Mouse (Mus musculus) myocyte (in vitro differentiated cells): ENCODE measurements around the gene Rnf126.

Experiments
- CEBPB ChIP-seq: IDR thresholded peaks from 2 replicates; pipeline ENCODE4 v1.6.1; 2011; ENCODE audit warnings: mild to moderate bottlenecking, moderate library complexity; ENCODE audit not compliant: poor library complexity, insufficient read depth, severe bottlenecking
- E2F4 ChIP-seq: IDR thresholded peaks from one replicate; pipeline ENCODE4 v1.6.1; 2011; ENCODE audit warnings: mild to moderate bottlenecking, control low read depth, moderate library complexity; ENCODE audit not compliant: insufficient read depth
- MAX ChIP-seq: IDR thresholded peaks from one replicate; pipeline ENCODE4 v1.6.1; 2011; ENCODE audit warnings: low read depth, mild to moderate bottlenecking, control low read depth
- MYOD1 ChIP-seq, 3 experiments: IDR thresholded peaks; one replicate each; pipeline ENCODE4 v1.6.1; 2011; ENCODE audit warnings: control low read depth in 2 of 3, low read depth in 2 of 3, mild to moderate bottlenecking in 2 of 3, moderate library complexity in 1 of 3; ENCODE audit not compliant: insufficient read length in 2 of 3, control insufficient read depth in 1 of 3
- POLR2A ChIP-seq: IDR thresholded peaks from one replicate; pipeline ENCODE4 v1.6.1; 2011; ENCODE audit warnings: low read depth, mild to moderate bottlenecking, control low read depth, moderate library complexity; ENCODE audit not compliant: insufficient read length
- POLR2AphosphoS2 ChIP-seq: IDR thresholded peaks from one replicate; pipeline ENCODE4 v1.6.1; 2011; ENCODE audit warnings: low read depth, control low read depth; ENCODE audit not compliant: insufficient read length
- REST ChIP-seq: IDR thresholded peaks from one replicate; pipeline ENCODE4 v1.6.1; 2011; ENCODE audit warnings: mild to moderate bottlenecking, control low read depth, moderate library complexity; ENCODE audit not compliant: insufficient read depth, insufficient read length
- TCF3 ChIP-seq: IDR thresholded peaks from one replicate; pipeline ENCODE4 v1.6.1; 2011; ENCODE audit warnings: low read depth, control low read depth; ENCODE audit not compliant: insufficient read length
- USF1 ChIP-seq: IDR thresholded peaks from one replicate; pipeline ENCODE4 v1.6.1; 2011; ENCODE audit warnings: low read depth, mild to moderate bottlenecking, control low read depth, moderate library complexity

DNA sequence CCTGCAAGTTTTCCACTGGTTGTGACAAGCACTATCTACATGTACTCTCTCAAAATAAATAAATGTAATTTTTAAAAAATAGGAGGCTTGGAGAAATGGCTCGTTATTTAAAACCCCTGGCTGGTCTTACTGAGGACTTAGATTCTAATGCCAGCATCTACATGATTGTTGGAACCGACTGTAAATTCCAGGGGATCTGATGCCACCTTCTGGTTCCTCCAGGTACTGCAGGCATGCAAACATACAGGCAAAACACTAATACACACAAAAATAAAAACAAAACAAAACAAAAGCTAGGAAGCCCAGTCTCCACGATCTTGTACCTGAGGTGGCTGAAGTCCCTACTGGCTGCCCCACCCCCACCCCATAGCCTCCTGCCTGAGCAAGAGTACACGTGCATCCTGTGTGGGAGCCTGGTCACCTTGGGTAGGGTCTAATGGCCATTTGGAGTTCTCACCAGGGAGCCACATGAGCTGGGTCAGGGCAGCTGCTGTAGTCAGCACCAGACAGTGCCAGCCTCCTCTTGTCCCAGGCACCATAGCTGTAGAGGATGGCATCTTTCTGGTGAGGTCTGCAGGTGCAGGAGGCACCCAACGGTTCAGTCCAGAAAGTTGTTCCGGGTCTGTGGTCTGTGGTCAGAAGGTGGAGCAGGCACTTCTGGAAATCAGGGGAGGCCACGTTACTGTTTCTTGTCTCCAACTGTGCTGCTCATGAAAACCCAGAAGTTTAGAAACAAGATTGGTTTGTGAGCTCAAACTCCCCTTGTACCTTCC lies 21.8 kb upstream of the Rnf126 start:
- TF ChIP-seq MYOD1 (IDR thresholded peaks at IDR 0.05; ENCODE audit: control insufficient read depth in 1 of 3, insufficient read length in 2 of 3, low read depth in 2 of 3) (no peak), POLR2A (no peak), E2F4 (no peak), REST (no peak), MAX (no peak), POLR2AphosphoS2 (no peak), USF1 (no peak), TCF3 (no peak), CEBPB (no peak)
